Mouse (Mus musculus) cerebellum, adult 9-10 months (tissue): ENCODE results near the gene Rab44.

ENCODE experiments used
- DNase-seq: peaks from one replicate; pipeline ENCODE4 v3.0.0; 2022

Gene Rab44

GRCm38 (mm10) chr17:29136236-29136635 is 22.3 kb downstream of the Rab44 start:
- DNase-seq: peak; percentile 58

GRCm38 (mm10) chr17:29137906-29138305 is 24.0 kb downstream of the Rab44 start:
- no peak for DNase-seq

GRCm38 (mm10) chr17:29141577-29141976 is 27.6 kb downstream of the Rab44 start:
- DNase-seq: no peak

- no peak for DNase-seq
These were observed 29.3 kb downstream of the Rab44 start for GRCm38 (mm10) chr17:29143266-29143665.

- DNase-seq: no peak
These were observed 31.2 kb downstream of the Rab44 start for GRCm38 (mm10) chr17:29145101-29145500.

GRCm38 (mm10) chr17:29147273-29147672 is 33.3 kb downstream of the Rab44 start:
- no peak for DNase-seq

- DNase-seq: no peak
These were observed 33.8 kb downstream of the Rab44 start for GRCm38 (mm10) chr17:29147773-29148172.

- no peak for DNase-seq
These were observed 35.8 kb downstream of the Rab44 start for GRCm38 (mm10) chr17:29149766-29150165.

GRCm38 (mm10) chr17:29152547-29152946 is 38.6 kb downstream of the Rab44 start:
- no peak for DNase-seq

GRCm38 (mm10) chr17:29154247-29154646 is 40.3 kb downstream of the Rab44 start:
- DNase-seq: no peak

GRCm38 (mm10) chr17:29155355-29156135 is 41.6 kb downstream of the Rab44 start:
- DNase-seq: no peak

- DNase-seq: no peak
These were observed 42.5 kb downstream of the Rab44 start for GRCm38 (mm10) chr17:29156396-29156795.

- no peak for DNase-seq
These were observed 42.9 kb downstream of the Rab44 start for GRCm38 (mm10) chr17:29156866-29157265.

- no peak for DNase-seq
These were observed 45.0 kb downstream of the Rab44 start for GRCm38 (mm10) chr17:29158899-29159298.

- DNase-seq: no peak
These were observed 45.4 kb downstream of the Rab44 start for GRCm38 (mm10) chr17:29159320-29159719.

GRCm38 (mm10) chr17:29159743-29160455 is 46.0 kb downstream of the Rab44 start:
- no peak for DNase-seq

GRCm38 (mm10) chr17:29162334-29162733 is 48.4 kb downstream of the Rab44 start:
- no peak for DNase-seq

GRCm38 (mm10) chr17:29164469-29165111 is 50.6 kb downstream of the Rab44 start:
- DNase-seq: no peak

- DNase-seq: no peak
These were observed 51.5 kb downstream of the Rab44 start for GRCm38 (mm10) chr17:29165452-29165851.

GRCm38 (mm10) chr17:29165967-29166578 is 52.1 kb downstream of the Rab44 start:
- DNase-seq: no peak

GRCm38 (mm10) chr17:29167371-29167770 is 53.4 kb downstream of the Rab44 start:
- DNase-seq: no peak

- no peak for DNase-seq
These were observed 54.5 kb downstream of the Rab44 start for GRCm38 (mm10) chr17:29168438-29168837.

- no peak for DNase-seq
These were observed 55.2 kb downstream of the Rab44 start for GRCm38 (mm10) chr17:29168996-29169601.
